Mouse (Mus musculus): Measurements from ENCODE around the gene Adss. TPM values are rescaled to one million over a fixed set of nuclear protein-coding genes. Genes with fewer than 3 reads are reported as not detected.

The Adss gene
- polyA plus RNA-seq, 1 experiment from 2014 or later, result 83.8 TPM

DNA sequence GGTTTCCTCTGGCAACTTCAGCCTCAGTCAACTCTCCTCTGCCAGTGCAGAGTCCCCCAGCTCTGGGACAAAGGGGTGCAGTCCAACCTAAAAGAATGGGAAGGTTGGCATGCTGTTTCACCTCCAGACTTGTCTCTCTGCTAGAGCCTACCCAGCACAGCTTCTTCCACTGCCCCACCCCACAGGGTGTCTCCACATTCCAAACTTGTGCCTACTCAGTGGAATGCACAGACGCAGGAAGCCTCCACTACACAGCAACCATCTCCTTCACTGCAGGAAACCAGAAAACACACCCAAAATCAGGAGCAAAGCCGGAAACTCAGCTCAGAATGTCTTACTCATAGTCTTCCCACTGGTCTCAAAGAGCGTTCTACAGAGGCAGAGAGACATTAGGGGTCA lies 77.3 kb downstream of the Adss start:
- Histone ChIP-seq H3K9ac (replicated peaks; ENCODE audit: low read length) (no peak overlapping the region), H3K4me1 (ENCODE audit: control insufficient read depth, insufficient read depth, low read length) (no peaks in the 10 kb centered on the region), H3K36me3 (replicated peaks; ENCODE audit: control insufficient read depth, insufficient read depth, low read depth, low read length) (no peaks in the 10 kb centered on the region), H3K27me3 (ENCODE audit: control insufficient read depth, insufficient read depth, low read length) (no peaks in the 10 kb centered on the region), H3K4me3 (ENCODE audit: low read depth, low read length) (no peak overlapping the region), H3K27ac (replicated peaks; ENCODE audit: low read depth, low read length) (no peak overlapping the region), H3K9me3 (replicated peaks; ENCODE audit: control insufficient read depth, low read length) (no peaks in the 10 kb centered on the region), H3K4me2 (ENCODE audit: low read depth, low read length) (no peak overlapping the region)
- ATAC-seq (replicated peaks; ENCODE audit: insufficient number of reproducible peaks, low FRiP score, low TSS enrichment, low read depth), result peak; percentile 44; the same call in 1 of the 2 replicates
- no peak for DNase-seq (ENCODE audit: low spot score)
- WGBS, result 78% methylated on average over 3 of the region's 3 CpGs

DNA sequence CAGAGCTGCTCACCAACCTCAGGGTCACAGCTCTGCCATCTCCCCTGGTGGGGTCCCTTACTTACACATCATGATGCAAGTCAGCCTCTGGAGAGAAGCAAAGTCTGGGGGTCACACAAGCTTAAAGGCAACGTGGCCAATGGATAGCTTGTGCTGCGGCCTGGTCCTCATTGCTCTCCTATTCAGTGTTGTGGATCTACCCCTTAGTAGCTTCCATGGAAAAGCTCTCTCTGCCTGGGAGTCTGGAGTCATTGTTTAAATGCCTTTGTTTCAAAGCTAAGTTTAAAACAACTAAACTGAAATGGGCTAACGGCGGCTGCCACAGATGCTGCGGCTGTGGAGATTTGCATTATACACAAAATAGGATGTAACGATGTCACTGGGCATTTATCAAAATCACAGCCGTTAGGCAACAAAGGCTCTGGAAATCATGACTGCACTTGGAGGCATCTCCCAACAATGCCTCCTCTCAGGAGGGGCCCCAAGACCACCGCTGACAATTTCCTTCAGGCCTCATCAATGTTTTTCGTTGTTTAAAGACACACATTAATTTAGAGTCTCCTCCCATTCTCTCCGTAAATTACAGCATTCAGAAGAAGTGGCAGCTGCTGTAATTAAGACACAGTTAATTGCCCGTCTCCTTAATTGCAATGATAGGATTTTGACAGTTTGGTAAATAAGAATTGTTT lies 77.8 kb downstream of the Adss start:
- Histone ChIP-seq H3K27ac (replicated peaks; ENCODE audit: low read depth, low read length) (no peak overlapping the region), H3K4me3 (ENCODE audit: low read depth, low read length) (no peak overlapping the region), H3K27me3 (ENCODE audit: control insufficient read depth, insufficient read depth, low read length) (no peaks in the 10 kb centered on the region), H3K4me2 (ENCODE audit: low read depth, low read length) (no peak overlapping the region), H3K9ac (replicated peaks; ENCODE audit: low read length) (no peak overlapping the region), H3K36me3 (replicated peaks; ENCODE audit: control insufficient read depth, insufficient read depth, low read depth, low read length) (no peaks in the 10 kb centered on the region), H3K9me3 (replicated peaks; ENCODE audit: control insufficient read depth, low read length) (no peaks in the 10 kb centered on the region), H3K4me1 (ENCODE audit: control insufficient read depth, insufficient read depth, low read length) (no peaks in the 10 kb centered on the region)
- no peak for ATAC-seq (replicated peaks; ENCODE audit: insufficient number of reproducible peaks, low FRiP score, low TSS enrichment, low read depth)
- DNase-seq (ENCODE audit: low spot score), result no peak
- WGBS, result 53% methylated on average over 11 of the region's 11 CpGs

DNA sequence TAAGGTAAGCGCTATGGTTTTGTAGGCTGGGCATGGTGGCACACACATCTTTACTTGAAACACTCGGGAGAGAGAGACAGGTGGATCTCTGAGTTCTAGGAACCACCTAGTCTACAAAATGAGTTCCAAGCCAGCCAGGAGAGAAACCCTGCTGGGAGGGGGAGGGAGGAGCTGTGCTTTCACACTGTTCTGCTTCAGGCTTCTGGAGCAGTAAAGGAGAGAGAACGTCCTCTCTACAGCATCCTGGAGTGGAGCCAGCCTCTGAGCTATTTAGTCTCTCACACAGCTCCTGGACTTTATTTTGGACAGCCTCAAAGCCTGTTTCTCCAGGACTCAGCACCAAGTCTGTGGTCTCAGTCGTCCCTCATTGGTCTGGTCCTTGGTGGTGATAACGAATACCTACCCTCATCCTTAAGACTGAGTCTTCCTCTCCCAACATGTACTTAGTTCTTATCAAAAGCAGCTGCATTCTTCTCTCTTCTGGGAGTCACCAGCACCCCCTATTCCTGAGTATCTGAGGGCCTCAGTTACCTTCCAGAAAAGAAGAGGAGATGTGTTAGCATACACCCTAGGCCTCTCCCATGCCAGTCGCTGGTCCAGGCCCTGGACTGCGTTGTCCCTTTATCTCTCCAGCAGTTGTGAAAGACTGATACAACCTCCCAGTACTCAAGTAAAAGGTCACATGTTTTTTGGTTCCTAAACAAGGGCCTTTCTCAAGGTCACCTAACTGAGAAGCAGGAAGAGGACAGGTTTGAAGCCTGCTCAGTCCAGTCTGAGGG lies 79.1 kb downstream of the Adss start:
- no peaks in the 10 kb centered on the region for H3K4me1 ChIP-seq (ENCODE audit: control insufficient read depth, insufficient read depth, low read length)
- H3K27me3 ChIP-seq (ENCODE audit: control insufficient read depth, insufficient read depth, low read length), result no peaks in the 10 kb centered on the region
- ATAC-seq (replicated peaks; ENCODE audit: insufficient number of reproducible peaks, low FRiP score, low TSS enrichment, low read depth) (no peak), DNase-seq (ENCODE audit: low spot score) (no peak)
- H3K4me2 ChIP-seq (ENCODE audit: low read depth, low read length), result no peak overlapping the region
- no peaks in the 10 kb centered on the region for H3K9me3 ChIP-seq (replicated peaks; ENCODE audit: control insufficient read depth, low read length)
- WGBS, result 76% methylated on average over 7 of the region's 7 CpGs
- H3K36me3 ChIP-seq (replicated peaks; ENCODE audit: control insufficient read depth, insufficient read depth, low read depth, low read length), result no peaks in the 10 kb centered on the region
- H3K9ac ChIP-seq (replicated peaks; ENCODE audit: low read length), result no peak overlapping the region
- H3K27ac ChIP-seq (replicated peaks; ENCODE audit: low read depth, low read length), result no peak overlapping the region
- H3K4me3 ChIP-seq (ENCODE audit: low read depth, low read length), result no peak overlapping the region

DNA sequence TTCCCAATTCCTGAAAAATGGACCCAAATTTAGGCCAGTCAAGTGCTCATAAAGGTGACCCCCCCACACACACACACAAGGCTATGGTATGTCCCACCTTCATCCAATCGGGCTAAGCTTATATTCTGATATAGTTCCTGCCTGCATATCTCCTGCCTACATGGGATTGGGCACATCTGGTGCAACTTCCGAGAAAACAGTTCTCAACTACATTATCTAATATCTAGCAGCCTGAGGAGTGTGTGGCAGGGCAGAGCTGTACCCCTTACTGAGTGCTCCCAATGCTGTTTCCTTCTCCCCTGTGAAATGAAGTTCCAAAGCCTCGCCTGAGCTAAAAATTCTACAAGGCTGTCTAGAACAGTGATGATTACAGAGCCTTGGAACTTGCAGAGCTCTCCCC lies 79.9 kb downstream of the Adss start:
- no peak for DNase-seq (ENCODE audit: low spot score)
- H3K4me3 ChIP-seq (ENCODE audit: low read depth, low read length), result no peak overlapping the region
- no peak overlapping the region for H3K4me2 ChIP-seq (ENCODE audit: low read depth, low read length)
- no peaks in the 10 kb centered on the region for H3K27me3 ChIP-seq (ENCODE audit: control insufficient read depth, insufficient read depth, low read length)
- WGBS, result 80% methylated on average over 3 of the region's 3 CpGs
- H3K4me1 ChIP-seq (ENCODE audit: control insufficient read depth, insufficient read depth, low read length), result no peaks in the 10 kb centered on the region
- no peak overlapping the region for H3K27ac ChIP-seq (replicated peaks; ENCODE audit: low read depth, low read length)
- no peak for ATAC-seq (replicated peaks; ENCODE audit: insufficient number of reproducible peaks, low FRiP score, low TSS enrichment, low read depth)
- no peaks in the 10 kb centered on the region for H3K9me3 ChIP-seq (replicated peaks; ENCODE audit: control insufficient read depth, low read length)
- no peak overlapping the region for H3K9ac ChIP-seq (replicated peaks; ENCODE audit: low read length)
- no peaks in the 10 kb centered on the region for H3K36me3 ChIP-seq (replicated peaks; ENCODE audit: control insufficient read depth, insufficient read depth, low read depth, low read length)

DNA sequence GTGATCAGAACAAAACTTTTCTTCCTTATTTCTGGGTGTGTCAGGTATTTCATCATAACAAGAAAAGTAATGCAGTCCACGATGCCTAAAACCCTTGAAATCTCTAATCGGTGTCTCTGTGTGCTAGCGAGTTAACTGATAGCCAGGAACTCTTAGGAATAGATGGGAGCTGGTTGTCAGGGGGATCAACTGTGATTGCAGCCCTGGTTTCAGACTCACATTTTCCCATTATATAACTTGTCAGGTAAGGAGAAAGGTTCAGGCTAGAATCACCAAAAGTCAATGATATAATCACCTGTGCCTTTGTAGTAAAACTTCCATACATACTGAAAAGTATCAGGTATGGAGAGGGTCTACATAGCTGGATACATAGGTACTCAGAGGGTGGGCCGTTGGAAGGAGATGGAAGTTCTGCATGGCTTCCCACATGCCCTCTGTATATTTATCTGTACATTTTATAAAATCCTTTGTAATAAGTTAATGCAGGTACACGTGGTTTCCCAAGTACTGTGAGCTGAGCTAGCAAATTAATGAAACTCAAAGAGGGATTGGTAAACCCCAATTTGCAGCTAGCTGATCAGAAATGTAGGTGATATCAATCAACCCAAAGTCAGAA lies 81.8 kb downstream of the Adss start:
- no peak overlapping the region for H3K9ac ChIP-seq (replicated peaks; ENCODE audit: low read length)
- 91% methylated on average over 5 of the region's 5 CpGs for WGBS
- no peaks in the 10 kb centered on the region; the same call in 1 of the 2 replicates for H3K9me3 ChIP-seq (replicated peaks; ENCODE audit: control insufficient read depth, low read length)
- no peaks in the 10 kb centered on the region for H3K36me3 ChIP-seq (replicated peaks; ENCODE audit: control insufficient read depth, insufficient read depth, low read depth, low read length)
- no peaks in the 10 kb centered on the region for H3K4me1 ChIP-seq (ENCODE audit: control insufficient read depth, insufficient read depth, low read length)
- ATAC-seq (replicated peaks; ENCODE audit: insufficient number of reproducible peaks, low FRiP score, low TSS enrichment, low read depth), result no peak
- H3K27ac ChIP-seq (replicated peaks; ENCODE audit: low read depth, low read length), result no peak overlapping the region
- H3K4me3 ChIP-seq (ENCODE audit: low read depth, low read length), result no peak overlapping the region
- no peaks in the 10 kb centered on the region for H3K27me3 ChIP-seq (ENCODE audit: control insufficient read depth, insufficient read depth, low read length)
- no peak for DNase-seq (ENCODE audit: low spot score)
- no peak overlapping the region for H3K4me2 ChIP-seq (ENCODE audit: low read depth, low read length)

DNA sequence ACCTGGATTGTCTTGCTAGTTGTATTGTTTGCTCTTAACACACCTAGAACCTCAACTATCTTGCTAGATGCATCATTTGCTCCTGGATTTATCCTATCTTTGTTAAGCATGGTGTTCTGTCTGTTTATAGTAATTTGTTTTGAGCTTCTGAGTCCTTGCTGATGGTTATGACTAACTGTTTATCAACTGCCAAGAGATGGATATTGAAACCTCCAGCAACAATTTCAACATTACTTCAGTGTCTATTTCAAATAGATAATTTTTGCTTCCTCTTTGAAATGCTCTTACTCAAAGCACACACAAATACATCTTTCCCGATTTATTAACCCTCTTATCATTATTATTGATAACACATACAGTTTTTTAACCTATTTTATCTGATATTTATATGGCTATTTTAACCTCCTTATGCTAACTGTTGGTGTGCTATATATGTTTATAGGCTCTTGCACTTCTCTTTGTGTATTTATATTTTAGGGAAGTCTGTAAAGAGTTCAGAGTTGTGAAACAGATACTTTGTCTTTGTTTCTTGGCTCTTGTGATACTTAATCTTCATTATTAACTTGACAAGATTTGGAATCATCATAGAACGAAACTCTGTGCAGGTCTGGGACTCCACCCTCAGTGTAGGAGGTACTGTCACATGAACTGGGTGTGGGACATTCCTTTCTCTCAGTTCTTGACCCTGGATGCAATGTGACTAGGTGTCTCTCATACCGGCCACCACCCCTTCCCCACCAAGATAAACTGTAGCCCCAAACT lies 82.5 kb downstream of the Adss start:
- DNase-seq (ENCODE audit: low spot score) (no peak), ATAC-seq (replicated peaks; ENCODE audit: insufficient number of reproducible peaks, low FRiP score, low TSS enrichment, low read depth) (no peak)
- Histone ChIP-seq H3K4me1 (ENCODE audit: control insufficient read depth, insufficient read depth, low read length) (no peaks in the 10 kb centered on the region), H3K27me3 (ENCODE audit: control insufficient read depth, insufficient read depth, low read length) (no peaks in the 10 kb centered on the region), H3K9me3 (replicated peaks; ENCODE audit: control insufficient read depth, low read length) (no peaks in the 10 kb centered on the region; the same call in 1 of the 2 replicates), H3K4me2 (ENCODE audit: low read depth, low read length) (no peak overlapping the region), H3K36me3 (replicated peaks; ENCODE audit: control insufficient read depth, insufficient read depth, low read depth, low read length) (no peaks in the 10 kb centered on the region), H3K4me3 (ENCODE audit: low read depth, low read length) (no peak overlapping the region), H3K27ac (replicated peaks; ENCODE audit: low read depth, low read length) (no peak overlapping the region), H3K9ac (replicated peaks; ENCODE audit: low read length) (no peak overlapping the region)
- 89% methylated on average over 3 of the region's 3 CpGs for WGBS
